Comparison of ENCODE assay signal across 38 mouse cellular contexts in the genomic region with DNA sequence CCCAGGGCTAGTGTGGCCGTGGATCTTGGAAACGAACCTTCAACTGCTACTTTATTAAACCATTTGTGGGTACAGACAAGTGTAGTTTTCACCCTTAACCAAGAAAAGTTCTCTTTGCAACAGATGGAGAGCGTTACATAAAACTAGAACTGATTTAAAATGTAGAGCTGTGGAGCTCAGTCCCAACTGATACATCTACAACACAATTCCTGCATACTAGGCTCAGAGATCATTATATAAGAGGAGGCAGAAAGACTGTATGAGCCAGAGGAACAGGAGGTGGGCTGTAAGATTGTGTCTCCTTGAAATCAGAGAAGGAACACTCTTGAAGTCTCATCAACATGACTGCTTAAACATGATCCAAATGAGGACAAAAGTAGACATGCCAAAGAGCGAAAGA. TPM values are rescaled to one million over a fixed set of nuclear protein-coding genes. Genes with fewer than 3 reads are reported as not detected.
"Had no signal": no experiment of that assay in that cellular context is flagged by ENCODE, and none has a peak within 500 bp of the region (broad histone marks: within the 10 kb centered on the region; RNA-seq: fewer than 3 reads in every experiment).

No protein-coding gene starts in this region.

- ATAC-seq: hindbrain, embryonic 16.5 days; hindbrain, postnatal 0 days; inflammation-experienced regulatory T-cells, adult 6 months; intestine, embryonic 15.5 days; intestine, embryonic 16.5 days; intestine, postnatal 0 days had no signal

- H3K4me1 ChIP-seq: heart, embryonic 10.5 days; heart, embryonic 12.5 days; heart, embryonic 13.5 days; heart, embryonic 15.5 days; hindbrain, embryonic 10.5 days; hindbrain, embryonic 12.5 days; hindbrain, embryonic 13.5 days; hindbrain, embryonic 15.5 days; intestine, embryonic 15.5 days; kidney, embryonic 15.5 days had no signal

- H3K4me3 ChIP-seq: heart, embryonic 10.5 days; heart, embryonic 12.5 days; heart, embryonic 13.5 days; heart, embryonic 15.5 days; hindbrain, embryonic 10.5 days; hindbrain, embryonic 12.5 days; hindbrain, embryonic 13.5 days; hindbrain, embryonic 15.5 days; intestine, embryonic 15.5 days; kidney, embryonic 15.5 days; layer of hippocampus, adult 2 months; left cerebral cortex, adult 2 months had no signal

- H3K9ac ChIP-seq: heart, embryonic 12.5 days; heart, embryonic 13.5 days; heart, embryonic 15.5 days; hindbrain, embryonic 12.5 days; hindbrain, embryonic 13.5 days; hindbrain, embryonic 14.5 days; hindbrain, embryonic 15.5 days; intestine, embryonic 15.5 days; kidney, embryonic 15.5 days had no signal

- H3K27me3 ChIP-seq: heart, embryonic 12.5 days; heart, embryonic 13.5 days; heart, embryonic 15.5 days; hindbrain, embryonic 12.5 days; hindbrain, embryonic 13.5 days; hindbrain, embryonic 15.5 days; intestine, embryonic 15.5 days; kidney, embryonic 15.5 days had no signal

- H3K36me3 ChIP-seq: heart, embryonic 10.5 days; heart, embryonic 12.5 days; heart, embryonic 13.5 days; heart, embryonic 15.5 days; hindbrain, embryonic 10.5 days; hindbrain, embryonic 12.5 days; hindbrain, embryonic 13.5 days; hindbrain, embryonic 15.5 days; intestine, embryonic 15.5 days; kidney, embryonic 15.5 days had no signal

- H3K4me2 ChIP-seq: heart, embryonic 11.5 days; heart, embryonic 12.5 days; heart, embryonic 13.5 days; heart, embryonic 15.5 days; hindbrain, embryonic 12.5 days; hindbrain, embryonic 13.5 days; hindbrain, embryonic 14.5 days; hindbrain, embryonic 15.5 days; intestine, embryonic 15.5 days; kidney, embryonic 15.5 days had no signal

- H3K9me3 ChIP-seq: heart, embryonic 10.5 days; heart, embryonic 12.5 days; heart, embryonic 13.5 days; heart, embryonic 15.5 days; hindbrain, embryonic 10.5 days; hindbrain, embryonic 12.5 days; hindbrain, embryonic 13.5 days; hindbrain, embryonic 15.5 days; intestine, embryonic 15.5 days; kidney, embryonic 15.5 days had no signal

- H3K27ac ChIP-seq: heart, embryonic 10.5 days; heart, embryonic 13.5 days; heart, embryonic 15.5 days; hindbrain, embryonic 10.5 days; hindbrain, embryonic 12.5 days; hindbrain, embryonic 13.5 days; hindbrain, embryonic 14.5 days; hindbrain, embryonic 15.5 days; hindbrain, postnatal 0 days; intestine, embryonic 15.5 days; kidney, embryonic 15.5 days; kidney, postnatal 0 days; layer of hippocampus, adult 2 months; left cerebral cortex, adult 2 months had no signal

- DNase-seq: heart, postnatal 10 days; heart, postnatal 14 days; heart, postnatal 36 days; heart, postnatal 4 days; kidney, adult 11 months; kidney, adult 18-20 months; kidney, adult 2 months; kidney, adult 8-10 months; kidney, adult 9 months; kidney, postnatal 10 days; kidney, postnatal 14 days; kidney, postnatal 25 days; kidney, postnatal 36 days; kidney, postnatal 4 days; layer of hippocampus, adult 9-11 months had no signal

RNA-seq across cellular contexts. Expression of a gene that starts 9.2 kb away (rescaled TPM):
- total RNA-seq: hematopoietic stem cell, adult 5-6 weeks had no signal
- polyA plus RNA-seq: heart, embryonic 10.5 days; heart, embryonic 11.5 days; heart, embryonic 12.5 days; heart, embryonic 13.5 days; heart, embryonic 14.5 days; intestine, embryonic 14.5 days had no signal
